Mouse (Mus musculus): ENCODE measurements around the gene Parp3. TPM values are rescaled to one million over a fixed set of nuclear protein-coding genes. Genes with fewer than 3 reads are reported as not detected.

Gene Parp3
- polyA plus RNA-seq, 1 experiment, result 25.8 TPM

DNA sequence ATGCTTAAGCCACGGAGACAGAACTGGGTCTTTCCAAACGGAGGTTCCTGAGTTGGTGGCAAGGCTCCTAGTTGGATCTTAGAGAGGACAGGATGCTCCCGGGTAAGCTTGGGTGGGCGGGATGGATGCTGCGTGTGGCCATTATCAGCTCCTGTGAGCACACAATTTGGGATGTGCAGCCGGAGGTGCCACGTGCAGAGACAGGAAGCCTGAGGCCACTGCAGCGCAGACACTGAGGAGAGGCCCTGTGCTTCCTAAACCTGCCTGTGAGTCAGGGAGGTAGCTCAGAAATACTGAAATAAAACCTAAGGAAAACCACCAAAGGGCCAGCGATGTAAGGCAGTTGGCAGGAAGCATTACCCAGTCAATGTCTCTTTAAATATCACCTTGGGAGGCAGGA lies 7.0 kb downstream of the Parp3 start:
- WGBS, result 68% methylated on average over 9 of the region's 9 CpGs
- TF ChIP-seq CTCF (conservative IDR thresholded peaks at IDR 0.05; ENCODE audit: insufficient read depth, insufficient read length, low read depth, low read length) (no peak), POLR2A (IDR thresholded peaks at IDR 0.05; ENCODE audit: low read depth, low read length) (no peak)
- no peak for DNase-seq
- Histone ChIP-seq H3K27me3 (replicated peaks; ENCODE audit: control insufficient read depth, insufficient read depth, low read length) (no peaks in the 10 kb centered on the region), H3K4me1 (ENCODE audit: control insufficient read depth, insufficient read depth, low read length) (peaks cover 3% of the 10 kb centered on the region; the same call in 1 of the 2 replicates), H3K36me3 (ENCODE audit: control insufficient read depth, insufficient read depth, low read length) (no peaks in the 10 kb centered on the region), H3K27ac (ENCODE audit: insufficient read depth, low read depth, low read length) (no peak overlapping the region), H3K4me3 (ENCODE audit: insufficient read depth, low read depth, low read length) (no peak overlapping the region)

DNA sequence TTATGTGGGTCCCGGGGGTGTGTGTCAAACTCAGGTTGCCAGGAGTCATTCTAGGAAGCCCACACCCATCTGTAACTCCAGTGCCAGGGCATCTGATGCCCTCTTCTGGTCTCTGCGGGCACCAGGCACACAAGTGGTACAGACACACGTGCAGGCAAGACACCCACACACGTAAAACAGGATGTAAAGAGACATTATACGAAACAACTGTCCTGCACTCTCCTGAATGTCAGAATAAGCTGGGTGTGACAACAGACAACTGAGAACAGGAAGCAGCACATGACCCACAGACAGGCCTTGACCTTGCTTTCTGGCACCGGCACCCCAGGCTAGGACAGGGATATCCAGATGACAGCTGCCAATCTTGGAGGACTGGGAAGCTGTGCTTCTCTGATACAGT lies 7.4 kb downstream of the Parp3 start:
- no peaks in the 10 kb centered on the region for H3K27me3 ChIP-seq (replicated peaks; ENCODE audit: control insufficient read depth, insufficient read depth, low read length)
- WGBS, result 54% methylated on average over 6 of the region's 6 CpGs
- H3K4me3 ChIP-seq (ENCODE audit: insufficient read depth, low read depth, low read length), result no peak overlapping the region
- no peak for DNase-seq
- H3K4me1 ChIP-seq (ENCODE audit: control insufficient read depth, insufficient read depth, low read length), result peaks cover 1% of the 10 kb centered on the region; the same call in 1 of the 2 replicates
- TF ChIP-seq POLR2A (IDR thresholded peaks at IDR 0.05; ENCODE audit: low read depth, low read length) (no peak), CTCF (conservative IDR thresholded peaks at IDR 0.05; ENCODE audit: insufficient read depth, insufficient read length, low read depth, low read length) (peak; percentile 28; the same call in 1 of the 2 replicates)
- H3K27ac ChIP-seq (ENCODE audit: insufficient read depth, low read depth, low read length), result no peak overlapping the region
- H3K36me3 ChIP-seq (ENCODE audit: control insufficient read depth, insufficient read depth, low read length), result no peaks in the 10 kb centered on the region

DNA sequence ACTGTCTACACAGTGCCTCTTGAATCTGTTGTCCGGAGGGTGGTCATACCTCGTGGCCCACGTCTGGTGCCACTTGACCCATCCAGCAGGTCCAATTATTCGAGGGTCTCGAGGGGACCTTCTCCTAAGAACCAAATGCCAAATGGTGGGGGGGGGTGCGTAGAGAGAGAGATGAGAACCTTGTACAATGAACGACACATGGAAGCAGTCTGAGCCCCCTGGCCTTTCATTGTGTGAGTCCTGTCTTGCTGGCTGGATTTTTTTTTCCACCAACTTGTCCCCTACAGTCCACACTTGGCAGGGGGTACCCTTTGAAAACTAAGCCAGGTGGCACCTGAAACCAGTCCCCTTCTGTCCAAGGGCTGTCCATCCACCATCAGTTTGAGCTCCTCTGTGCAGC lies 9.0 kb downstream of the Parp3 start:
- H3K4me1 ChIP-seq (ENCODE audit: control insufficient read depth, insufficient read depth, low read length), result no peaks in the 10 kb centered on the region
- no peak overlapping the region for H3K4me3 ChIP-seq (ENCODE audit: insufficient read depth, low read depth, low read length)
- WGBS, result 94% methylated on average over 7 of the region's 7 CpGs
- no peak for DNase-seq
- TF ChIP-seq POLR2A (IDR thresholded peaks at IDR 0.05; ENCODE audit: low read depth, low read length) (no peak), CTCF (conservative IDR thresholded peaks at IDR 0.05; ENCODE audit: insufficient read depth, insufficient read length, low read depth, low read length) (no peak)
- H3K27me3 ChIP-seq (replicated peaks; ENCODE audit: control insufficient read depth, insufficient read depth, low read length), result no peaks in the 10 kb centered on the region
- H3K27ac ChIP-seq (ENCODE audit: insufficient read depth, low read depth, low read length), result no peak overlapping the region
- H3K36me3 ChIP-seq (ENCODE audit: control insufficient read depth, insufficient read depth, low read length), result no peaks in the 10 kb centered on the region

DNA sequence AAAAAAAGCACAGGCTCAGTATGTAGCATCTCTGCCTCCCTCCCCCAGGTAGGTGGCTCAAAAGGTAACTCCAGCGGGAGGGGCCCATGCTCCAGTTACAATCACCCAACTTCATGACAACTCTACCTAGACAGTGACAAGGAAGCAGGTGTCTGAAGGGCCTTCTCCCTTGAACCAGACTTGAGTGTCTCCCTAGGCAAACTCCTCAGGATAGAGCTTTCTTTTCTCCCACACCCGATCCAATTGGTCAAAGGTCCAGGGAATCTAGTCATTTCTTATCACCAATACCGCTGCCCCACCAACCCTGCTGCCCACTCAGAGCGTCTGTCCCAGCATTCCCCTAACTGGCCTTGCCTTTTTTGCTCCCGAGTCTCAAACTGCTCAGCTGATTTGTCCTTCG lies 10.0 kb downstream of the Parp3 start:
- H3K4me1 ChIP-seq (ENCODE audit: control insufficient read depth, insufficient read depth, low read length), result no peaks in the 10 kb centered on the region
- no peaks in the 10 kb centered on the region for H3K36me3 ChIP-seq (ENCODE audit: control insufficient read depth, insufficient read depth, low read length)
- H3K27ac ChIP-seq (ENCODE audit: insufficient read depth, low read depth, low read length), result no peak overlapping the region
- no peaks in the 10 kb centered on the region for H3K27me3 ChIP-seq (replicated peaks; ENCODE audit: control insufficient read depth, insufficient read depth, low read length)
- WGBS, result 89% methylated on average over 6 of the region's 6 CpGs
- H3K4me3 ChIP-seq (ENCODE audit: insufficient read depth, low read depth, low read length), result no peak overlapping the region
- TF ChIP-seq POLR2A (IDR thresholded peaks at IDR 0.05; ENCODE audit: low read depth, low read length) (no peak), CTCF (conservative IDR thresholded peaks at IDR 0.05; ENCODE audit: insufficient read depth, insufficient read length, low read depth, low read length) (no peak)
- DNase-seq, result no peak

DNA sequence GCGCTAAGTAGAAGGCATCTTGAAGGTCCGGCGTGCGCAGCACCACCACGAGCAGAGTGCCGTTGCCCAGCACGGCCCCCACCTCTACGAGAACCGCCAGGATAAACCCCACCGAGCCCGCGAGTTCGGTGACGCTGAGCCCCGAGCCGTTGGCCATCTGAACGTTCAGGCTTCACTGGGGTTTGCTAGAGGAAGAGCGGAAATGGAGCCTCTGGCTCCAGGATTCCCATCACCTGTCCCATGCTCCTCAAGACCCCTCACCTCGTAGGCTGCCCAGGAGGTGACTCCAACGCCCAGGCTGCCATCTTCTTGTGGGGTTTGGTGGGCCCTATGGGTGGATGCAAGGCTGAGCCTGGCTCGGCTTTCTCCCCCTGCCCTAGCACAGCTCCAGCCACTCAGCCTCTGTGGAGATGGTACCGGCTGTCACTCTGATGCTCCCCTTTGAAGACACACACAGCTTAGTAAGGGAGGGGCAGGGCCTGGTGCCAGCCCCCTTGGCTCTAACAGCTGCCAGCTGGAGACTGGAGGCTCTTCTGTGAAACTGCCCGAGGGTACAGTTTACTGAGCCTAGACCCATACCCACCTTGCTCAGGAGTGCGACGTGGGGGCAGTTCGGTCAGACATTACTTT lies 11.1 kb downstream of the Parp3 start, which contains the start of gene Gpr62:
Gene Gpr62, minus strand, starts transcription at position 368 of the 630 bp plus-strand sequence.
- 23% methylated on average over 26 of the region's 26 CpGs for WGBS
- Histone ChIP-seq H3K4me3 (ENCODE audit: insufficient read depth, low read depth, low read length) (peak within 1 kb of the TSS; percentile 61), H3K36me3 (ENCODE audit: control insufficient read depth, insufficient read depth, low read length) (no peaks in the 10 kb centered on the region), H3K4me1 (ENCODE audit: control insufficient read depth, insufficient read depth, low read length) (no peaks in the 10 kb centered on the region), H3K27ac (ENCODE audit: insufficient read depth, low read depth, low read length) (no peak within 1 kb of the TSS), H3K27me3 (replicated peaks; ENCODE audit: control insufficient read depth, insufficient read depth, low read length) (no peaks in the 10 kb centered on the region)
- TF ChIP-seq POLR2A (IDR thresholded peaks at IDR 0.05; ENCODE audit: low read depth, low read length) (no peak), CTCF (conservative IDR thresholded peaks at IDR 0.05; ENCODE audit: insufficient read depth, insufficient read length, low read depth, low read length) (no peak)
- no peak for DNase-seq

DNA sequence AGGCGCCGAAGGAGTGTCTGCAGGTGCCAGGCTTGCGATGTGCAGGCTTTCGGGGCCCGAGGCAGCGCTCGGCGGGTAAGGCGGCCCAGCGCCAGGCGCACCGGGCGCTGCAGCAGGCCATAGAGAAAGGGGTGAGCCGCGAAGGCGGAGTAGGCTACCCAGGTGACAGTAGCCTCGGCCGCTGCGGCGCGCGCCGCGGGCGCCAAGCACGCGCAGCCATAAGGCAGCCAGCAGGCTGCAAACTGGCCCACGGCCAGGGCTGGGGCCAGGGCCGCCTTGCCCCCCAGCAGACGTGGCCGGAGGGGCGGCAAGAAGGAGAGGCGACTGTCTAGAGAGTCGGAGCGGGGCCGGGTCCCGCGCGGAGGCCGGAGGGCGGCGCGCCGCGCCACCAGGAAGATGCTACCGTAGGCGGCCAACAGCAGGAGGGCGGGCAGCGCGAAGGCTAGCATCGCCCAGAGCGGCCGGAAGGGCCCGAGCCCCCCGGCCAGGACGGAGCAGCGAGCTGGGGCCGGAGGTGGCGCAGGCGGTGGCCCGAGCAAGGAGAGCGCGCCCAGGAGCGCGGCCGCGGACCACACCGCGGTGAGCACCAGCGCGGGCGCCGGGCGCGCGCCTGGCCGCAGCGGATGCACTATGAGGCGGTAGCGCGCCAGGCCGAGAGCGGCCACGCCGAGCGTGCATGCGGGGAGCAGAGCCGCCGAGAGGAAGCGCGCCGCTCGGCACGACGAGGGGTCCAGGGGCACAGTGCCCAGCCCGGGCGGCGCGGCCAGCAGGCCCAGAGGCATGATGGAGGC lies 11.8 kb downstream of the Parp3 start:
- 3% methylated on average over 98 of the region's 99 CpGs for WGBS
- no peaks in the 10 kb centered on the region for H3K4me1 ChIP-seq (ENCODE audit: control insufficient read depth, insufficient read depth, low read length)
- H3K27me3 ChIP-seq (replicated peaks; ENCODE audit: control insufficient read depth, insufficient read depth, low read length), result no peaks in the 10 kb centered on the region
- peak; percentile 55 for DNase-seq
- H3K4me3 ChIP-seq (ENCODE audit: insufficient read depth, low read depth, low read length), result peak overlapping the region; percentile 61
- no peak for TF ChIP-seq CTCF (conservative IDR thresholded peaks at IDR 0.05; ENCODE audit: insufficient read depth, insufficient read length, low read depth, low read length)
- TF ChIP-seq POLR2A (IDR thresholded peaks at IDR 0.05; ENCODE audit: low read depth, low read length), result no peak
- no peaks in the 10 kb centered on the region for H3K36me3 ChIP-seq (ENCODE audit: control insufficient read depth, insufficient read depth, low read length)
- no peak overlapping the region for H3K27ac ChIP-seq (ENCODE audit: insufficient read depth, low read depth, low read length)

All from kidney, adult 2 months (tissue).